Mouse (Mus musculus) c-Kit-positive CD71-positive TER-119-positive erythroid progenitor cells, embryonic 14.5 days (primary cell): Measurements from ENCODE around the gene Elp1.
A peak's percentile ranks its signal among the peaks of the same experiment; 100 is the strongest.

Experiments used
- DNase-seq: peaks from one replicate; pipeline ENCODE4 v3.0.0-alpha.2; 2013; ENCODE audit warnings: low spot score

The Elp1 gene

DNA sequence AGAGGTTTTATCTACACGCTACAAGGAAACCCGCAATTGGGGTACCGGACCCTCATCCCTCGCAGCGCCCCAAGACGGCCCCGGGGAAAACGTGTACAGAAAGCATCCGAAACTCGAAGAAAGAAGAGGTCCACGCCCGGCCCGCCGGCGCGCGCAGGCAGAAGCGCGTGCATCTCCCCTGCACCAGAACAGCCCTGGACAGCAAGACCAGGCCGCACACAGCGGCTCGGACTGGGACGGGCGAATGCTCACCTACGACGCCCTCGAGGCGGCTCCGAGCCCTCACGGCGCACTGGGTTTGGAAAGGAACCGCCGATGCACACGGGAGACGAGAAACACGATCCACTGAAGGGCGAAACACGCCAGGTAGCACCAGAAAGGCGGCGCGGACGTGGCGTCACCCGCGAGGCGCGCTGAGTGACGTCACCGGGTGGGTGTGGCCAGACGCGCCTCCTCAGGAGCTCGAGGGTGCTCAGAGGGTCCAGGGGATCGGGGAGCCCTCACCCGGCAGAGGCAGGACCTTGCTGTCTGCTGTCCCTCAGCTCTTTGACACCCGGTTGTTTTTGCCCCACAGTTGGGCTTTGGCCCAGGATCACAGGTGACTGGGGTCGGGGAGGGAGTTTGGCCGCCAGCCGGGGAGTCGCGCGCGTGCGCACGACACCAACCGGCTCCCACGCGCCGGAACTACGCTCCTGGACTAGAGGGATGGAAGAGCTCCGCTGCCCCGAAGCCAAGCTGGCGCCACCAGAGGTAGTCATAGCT, at the start of gene Elp1, which contains the start of gene Fam206a:
Gene Elp1 (minus strand): TSS at position 425 of the 762 bp plus-strand sequence.
Gene Fam206a (plus strand): TSS at position 439 of the 762 bp plus-strand sequence.
- peak; percentile 88 for DNase-seq

DNA sequence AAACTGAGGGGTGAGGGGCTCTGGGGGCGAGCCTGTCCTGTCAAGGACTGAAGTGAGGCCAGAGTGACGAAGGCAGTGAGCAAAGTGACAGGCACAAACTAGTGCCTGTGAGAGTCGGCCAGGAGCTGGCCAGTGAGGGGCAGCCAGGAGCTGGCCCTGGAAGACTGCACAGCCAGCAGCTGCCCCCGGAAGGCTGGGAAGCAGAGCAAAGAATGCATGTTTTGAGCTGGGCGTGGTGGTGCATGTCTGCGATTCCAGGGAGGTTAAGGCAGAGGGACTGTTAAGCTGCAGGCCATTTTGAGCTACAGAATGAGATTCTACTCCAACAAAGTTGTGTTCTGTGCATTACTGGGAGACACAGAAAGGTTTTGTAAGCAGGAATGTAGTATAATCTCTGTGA, 48.6 kb upstream of the Elp1 start:
- DNase-seq, result no peak

DNA sequence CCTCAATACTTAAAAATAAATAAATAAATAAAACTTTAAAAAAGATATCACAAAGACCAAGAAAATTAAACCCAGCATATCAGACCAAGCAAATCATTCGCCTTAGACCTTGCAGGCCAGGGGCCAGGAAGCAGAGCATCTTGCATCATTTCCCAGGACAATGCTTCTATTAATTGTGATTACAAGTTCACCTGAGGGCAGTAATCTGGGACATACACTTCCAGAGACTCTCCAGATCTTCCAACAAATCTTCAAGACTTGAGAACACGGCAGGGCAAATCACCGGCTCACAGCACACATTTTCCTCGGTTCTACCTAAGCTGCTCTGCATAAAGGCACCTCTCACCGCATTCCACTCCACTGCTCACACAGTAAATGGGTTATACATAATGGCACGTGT, 45.9 kb upstream of the Elp1 start:
- DNase-seq, result no peak

DNA sequence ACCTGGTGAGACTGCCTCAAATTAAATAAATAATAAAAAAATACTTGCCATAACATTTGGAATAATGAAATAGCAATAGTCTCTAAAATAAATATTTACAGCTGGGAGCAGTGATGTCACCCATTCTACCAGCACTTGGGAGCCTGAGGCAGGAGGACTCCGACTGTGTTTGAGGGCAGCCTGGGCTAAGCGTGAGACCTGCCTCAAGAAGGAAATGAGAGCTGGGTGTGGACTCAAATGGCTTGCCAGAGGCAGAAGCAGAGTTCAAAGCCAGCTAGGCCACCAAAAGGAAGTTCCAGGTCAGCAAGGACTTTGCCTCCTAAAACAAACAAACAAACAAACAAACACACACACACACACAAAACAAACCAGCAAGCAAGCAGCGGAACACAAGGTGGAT, 45.3 kb upstream of the Elp1 start:
- DNase-seq, result no peak

DNA sequence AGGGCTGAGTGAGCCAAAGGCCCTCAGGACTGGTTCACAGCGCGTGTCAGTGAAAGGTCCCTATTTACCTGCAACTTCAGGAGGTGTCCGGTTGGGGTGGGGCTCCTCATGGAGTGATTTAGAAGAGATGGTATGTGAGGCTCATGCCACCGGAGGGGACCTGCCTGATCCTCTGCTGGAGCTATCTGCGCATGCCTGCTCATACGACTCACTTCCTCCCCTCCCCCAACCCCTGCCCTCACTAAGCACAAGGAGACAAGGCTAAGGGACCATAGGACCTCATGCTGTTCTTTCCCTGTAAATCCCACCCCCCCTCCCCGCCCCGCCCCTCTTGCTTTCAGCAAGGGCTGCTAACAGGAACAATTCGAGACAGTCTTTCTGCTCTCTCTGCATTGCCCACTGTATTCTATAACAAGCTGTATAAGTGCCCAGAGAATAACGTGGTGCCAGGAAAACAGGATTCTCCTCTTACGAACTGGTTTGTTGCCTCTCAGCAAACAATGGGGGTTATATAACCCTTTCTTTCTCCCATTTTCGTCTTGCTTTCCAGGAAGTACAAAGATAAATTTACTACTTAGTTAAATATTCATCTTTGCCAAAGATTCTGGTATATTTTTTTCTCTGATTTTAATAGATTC, 43.9 kb upstream of the Elp1 start:
- DNase-seq, result no peak

DNA sequence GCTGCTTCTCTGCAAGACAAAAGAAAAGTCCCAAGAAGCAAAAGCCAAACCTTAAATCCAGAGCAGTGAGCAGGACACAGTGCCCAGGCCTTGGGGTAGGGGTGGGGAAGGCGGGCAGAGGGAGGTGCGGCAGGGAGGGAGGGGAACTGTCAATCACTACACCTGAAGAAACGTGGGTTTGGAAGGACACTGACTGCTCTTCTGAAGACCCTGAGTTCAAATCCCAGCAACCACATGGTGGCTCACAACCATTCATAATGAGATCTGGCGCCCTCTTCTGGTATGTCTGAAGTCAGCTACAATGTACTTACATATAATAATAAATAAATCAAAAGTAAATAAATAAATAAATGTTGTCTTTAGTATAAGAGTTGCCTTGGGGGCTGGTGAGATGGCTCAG, 42.8 kb upstream of the Elp1 start:
- no peak for DNase-seq

DNA sequence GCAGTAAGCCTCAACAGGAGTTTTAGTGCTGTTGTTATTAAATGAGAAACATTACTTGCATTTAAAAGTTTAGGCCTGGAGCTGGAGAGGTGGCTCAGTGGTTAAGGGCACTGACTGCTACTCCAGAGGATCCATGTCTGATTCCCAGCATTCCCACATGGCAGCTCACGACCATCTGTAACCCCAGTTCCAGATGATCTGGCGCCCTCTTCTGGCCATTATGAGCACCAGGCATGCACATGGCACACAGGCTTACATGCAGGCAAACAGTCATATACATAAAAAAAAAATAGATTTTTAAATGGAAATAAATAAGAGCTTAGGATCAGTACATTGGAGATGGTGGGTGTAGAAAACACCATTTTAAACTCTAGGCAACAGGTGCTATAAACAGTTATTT, 41.8 kb upstream of the Elp1 start:
- DNase-seq, result no peak

DNA sequence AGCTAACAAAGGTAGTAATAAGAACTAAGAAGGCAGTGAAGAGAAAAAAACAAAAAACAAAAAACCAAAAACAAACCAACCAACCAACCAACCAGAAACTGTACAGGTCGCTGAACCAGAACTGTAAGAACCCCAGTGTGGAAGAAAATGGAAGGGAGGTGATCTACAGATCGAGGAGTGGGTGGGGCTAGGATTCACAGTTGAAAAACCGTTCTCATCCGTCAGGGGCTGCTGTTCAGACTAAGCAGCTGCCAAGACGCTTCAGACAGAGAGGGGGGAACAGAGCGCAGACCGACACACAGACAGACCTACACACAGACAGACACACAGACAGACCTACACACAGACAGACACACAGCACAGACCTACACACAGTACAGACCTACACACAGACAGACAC, 40.4 kb upstream of the Elp1 start:
- DNase-seq, result no peak

DNA sequence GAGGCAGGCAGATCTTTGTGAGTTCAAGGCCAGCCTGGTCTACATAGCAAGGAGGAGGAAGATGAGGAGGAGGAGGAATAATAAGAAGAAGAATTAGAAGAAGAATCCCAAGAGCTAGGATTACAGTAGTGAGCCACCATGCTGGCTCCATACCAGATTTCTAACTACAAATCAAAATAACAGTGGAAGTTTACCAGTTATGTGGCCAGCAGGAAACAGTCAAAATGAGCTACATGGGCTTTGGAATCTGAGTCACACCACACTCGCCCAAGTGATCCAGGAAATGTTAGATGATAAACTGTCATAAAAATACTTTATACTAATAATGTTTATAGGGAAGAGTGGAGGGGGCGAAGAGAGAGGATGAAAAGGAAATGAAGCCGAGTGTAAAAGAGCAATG, 38.2 kb upstream of the Elp1 start:
- DNase-seq, result no peak

DNA sequence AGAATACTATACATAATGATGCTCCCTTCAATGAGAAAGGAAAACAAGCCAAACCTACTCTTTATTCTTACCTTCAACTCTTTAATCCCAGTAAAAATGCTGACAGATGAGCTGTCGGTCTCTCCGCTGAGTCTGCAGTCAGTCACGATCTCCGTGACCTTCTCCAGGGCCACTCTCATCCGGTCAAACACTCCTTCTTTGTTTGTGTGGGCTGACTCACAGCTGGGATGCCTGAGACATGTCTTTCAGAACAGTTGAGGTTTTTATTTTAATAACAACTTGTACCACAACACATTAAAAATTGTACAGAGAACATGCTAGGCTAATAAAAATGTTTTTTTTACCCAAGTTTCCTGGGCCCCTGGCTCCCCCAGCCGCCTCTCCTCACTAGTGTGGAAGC, 35.5 kb upstream of the Elp1 start:
- no peak for DNase-seq

DNA sequence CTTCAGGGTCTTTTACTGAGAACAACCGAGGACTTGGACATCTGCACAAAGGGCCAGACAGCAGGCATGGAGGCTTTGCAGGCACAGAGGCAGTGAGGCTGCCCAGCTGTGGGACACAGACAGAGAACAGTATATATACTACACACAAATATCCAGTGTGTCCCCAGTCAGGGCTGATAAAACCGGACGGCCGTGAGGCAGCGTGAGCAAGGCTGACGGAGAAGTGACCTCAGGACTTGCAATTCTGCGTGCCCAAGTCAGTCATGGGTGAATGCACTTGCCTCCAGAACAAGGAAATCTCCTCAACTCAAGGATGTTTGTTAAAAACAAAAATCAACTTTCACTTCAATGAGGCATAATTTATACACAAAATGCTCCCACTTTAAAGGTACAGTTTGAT, 29.9 kb upstream of the Elp1 start:
- DNase-seq, result no peak

DNA sequence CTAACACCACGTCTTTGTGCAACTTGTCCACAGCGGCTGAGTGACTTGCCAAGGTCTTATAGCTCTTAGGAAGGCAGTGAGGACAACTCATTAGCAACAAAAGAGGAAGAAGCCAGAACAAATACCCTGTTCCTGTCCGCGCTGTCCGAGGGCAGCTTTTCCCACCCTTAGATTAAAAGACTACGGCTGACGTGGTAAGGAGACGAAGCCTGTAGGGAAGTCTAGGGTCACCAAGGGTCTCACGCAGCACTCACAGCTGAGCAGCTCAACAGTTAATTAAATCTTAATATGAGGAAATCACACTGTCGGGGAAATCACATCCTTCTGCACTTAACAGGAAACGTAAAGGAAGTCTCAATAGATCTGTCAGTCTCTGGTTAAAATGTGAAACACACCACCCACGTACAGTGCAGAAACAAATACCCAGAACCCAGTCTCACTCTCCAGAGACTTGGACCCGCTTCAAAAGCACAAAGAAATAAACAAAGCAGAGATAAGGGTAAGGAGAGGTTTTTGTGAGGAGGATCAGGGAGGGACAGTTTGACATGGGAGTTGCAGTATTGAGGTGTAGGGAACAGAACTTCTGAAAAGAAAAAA, 29.0 kb upstream of the Elp1 start:
- no peak for DNase-seq

DNA sequence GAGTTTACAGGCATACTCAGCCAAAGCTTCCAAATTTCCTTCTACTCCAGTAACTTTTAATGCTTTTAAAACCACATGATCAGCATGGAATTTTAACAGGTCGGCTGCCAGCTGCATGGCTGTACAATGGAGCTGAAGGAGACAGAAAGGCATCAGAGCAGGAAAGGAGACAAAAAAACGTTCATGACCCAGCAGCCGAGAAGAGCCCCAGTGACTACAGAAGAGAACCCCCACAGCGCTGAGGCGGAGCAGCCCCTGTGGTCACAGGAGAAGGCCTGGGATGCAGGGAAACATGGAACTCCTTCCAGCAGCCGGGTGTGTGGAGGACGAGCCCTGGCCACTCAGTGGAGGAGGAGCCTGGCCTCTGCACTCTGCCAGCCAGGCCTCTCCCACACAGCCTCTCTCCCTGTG, 27.4 kb upstream of the Elp1 start:
- DNase-seq, result no peak

DNA sequence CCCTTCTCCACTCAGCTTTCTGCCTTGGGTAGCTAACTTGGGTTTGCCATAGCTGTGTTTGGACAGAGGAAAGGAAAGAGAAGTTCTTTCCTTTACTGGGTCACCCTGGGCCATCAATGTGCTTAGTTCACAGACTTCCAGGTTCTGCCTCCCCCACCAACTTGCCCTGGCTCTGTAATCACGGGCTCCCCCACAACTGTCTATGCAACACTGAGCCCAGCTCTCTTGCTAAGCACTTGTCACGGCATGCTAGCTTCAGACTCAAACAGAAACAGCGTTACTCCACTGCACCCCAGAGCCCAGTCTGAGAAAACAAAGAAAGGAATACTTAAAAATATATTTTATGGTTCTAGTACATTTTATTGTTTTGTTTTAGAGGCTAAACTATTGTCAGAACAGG, 26.8 kb upstream of the Elp1 start:
- no peak for DNase-seq

DNA sequence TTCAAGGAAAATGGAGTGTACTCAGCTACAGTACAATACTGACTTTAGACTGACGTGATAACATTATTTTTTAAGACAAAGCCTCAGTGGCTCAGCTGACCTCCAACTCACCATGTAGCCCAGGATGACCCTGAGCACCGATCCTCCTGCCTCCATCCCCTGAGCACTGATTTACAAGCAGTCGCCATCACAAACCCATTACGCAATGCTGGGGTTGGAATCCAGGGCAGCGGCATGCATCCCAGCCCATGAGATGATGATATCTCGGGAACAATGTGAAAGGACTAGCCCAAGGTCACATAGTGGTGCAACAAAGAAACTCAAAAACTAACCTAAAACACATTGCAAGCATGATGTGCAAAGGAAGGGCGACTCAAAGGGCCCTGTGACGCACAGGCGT, 22.1 kb upstream of the Elp1 start:
- DNase-seq, result no peak

DNA sequence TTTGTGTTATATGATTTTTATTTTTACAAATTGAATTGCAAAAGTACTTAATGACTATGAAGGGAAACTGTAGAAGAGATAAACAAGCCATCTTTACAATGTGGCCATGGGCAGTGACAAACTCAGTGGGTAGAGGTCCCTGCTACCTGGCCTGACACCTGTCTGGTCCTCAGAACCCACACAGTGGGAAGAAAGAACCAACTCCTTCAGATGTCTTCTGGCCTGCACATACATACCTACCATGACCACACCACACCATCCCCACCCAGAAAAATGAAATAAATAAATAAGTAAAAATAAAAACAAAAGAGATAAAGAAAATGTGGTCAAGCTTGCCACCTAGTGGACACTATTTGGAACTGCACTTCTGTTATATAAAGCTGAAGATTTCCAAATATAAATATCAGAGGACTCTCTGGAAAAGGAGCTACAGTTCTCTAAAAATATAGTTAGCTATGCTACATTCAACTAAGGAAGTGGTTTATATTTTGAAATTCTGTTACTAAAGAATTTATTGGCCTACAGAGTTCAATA, 18.0 kb upstream of the Elp1 start:
- peak; percentile 23 for DNase-seq

DNA sequence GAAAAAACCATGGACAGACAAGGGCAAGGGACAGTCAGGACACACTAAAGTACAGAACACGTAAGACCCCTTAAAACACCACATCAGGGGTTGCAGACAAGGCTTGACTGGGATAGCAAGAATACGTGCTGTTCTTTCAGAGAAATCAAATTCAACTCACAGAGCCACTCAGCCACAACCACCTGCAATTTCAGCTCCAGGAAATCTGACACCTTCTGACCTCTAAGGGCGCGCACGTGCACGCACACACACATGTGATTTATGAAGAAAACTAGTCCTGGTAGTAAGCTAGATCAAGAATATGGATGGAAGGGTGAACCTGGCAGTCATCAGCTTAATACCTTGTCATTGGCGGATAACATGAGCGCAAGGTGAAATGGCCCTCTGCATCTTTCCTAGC, 13.0 kb upstream of the Elp1 start:
- no peak for DNase-seq

DNA sequence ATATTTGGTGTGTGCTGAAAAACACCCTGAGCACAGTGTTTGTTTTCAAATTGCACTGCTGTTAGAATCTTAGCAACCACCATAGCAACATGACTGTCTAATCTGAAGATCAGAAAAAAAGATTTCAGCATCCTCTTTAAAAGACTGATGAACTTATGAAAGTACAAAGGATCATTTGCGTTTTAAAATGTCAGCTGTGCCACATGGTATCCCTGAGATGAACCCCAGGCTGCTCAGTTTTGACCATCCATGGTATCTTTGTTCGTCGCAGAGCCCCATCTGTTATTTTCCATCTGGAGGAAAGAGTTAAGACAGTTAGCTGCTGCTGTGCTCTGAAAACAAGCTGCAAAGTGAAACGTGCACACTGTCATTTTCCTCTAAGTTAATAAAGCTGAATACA, 10.0 kb upstream of the Elp1 start:
- no peak for DNase-seq

DNA sequence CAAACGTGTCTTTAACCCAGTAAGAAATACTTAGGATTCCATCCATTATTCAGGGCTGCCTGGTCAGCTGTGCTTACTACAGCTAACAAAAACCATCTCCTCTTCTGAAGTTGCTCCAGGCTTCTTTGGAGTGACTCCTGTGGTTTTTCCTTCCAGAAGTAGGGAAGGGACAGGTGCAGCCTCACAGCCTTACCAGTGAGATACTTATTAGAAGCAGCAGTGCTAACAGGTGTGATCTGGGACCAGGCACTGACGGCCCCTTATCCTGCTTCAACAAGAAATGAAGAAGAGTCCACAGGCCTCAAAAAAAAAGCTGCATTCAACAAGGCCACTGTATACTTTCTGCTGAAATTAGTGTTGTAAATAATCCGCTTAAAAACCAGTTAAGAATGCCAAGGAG, 9.5 kb upstream of the Elp1 start:
- no peak for DNase-seq

DNA sequence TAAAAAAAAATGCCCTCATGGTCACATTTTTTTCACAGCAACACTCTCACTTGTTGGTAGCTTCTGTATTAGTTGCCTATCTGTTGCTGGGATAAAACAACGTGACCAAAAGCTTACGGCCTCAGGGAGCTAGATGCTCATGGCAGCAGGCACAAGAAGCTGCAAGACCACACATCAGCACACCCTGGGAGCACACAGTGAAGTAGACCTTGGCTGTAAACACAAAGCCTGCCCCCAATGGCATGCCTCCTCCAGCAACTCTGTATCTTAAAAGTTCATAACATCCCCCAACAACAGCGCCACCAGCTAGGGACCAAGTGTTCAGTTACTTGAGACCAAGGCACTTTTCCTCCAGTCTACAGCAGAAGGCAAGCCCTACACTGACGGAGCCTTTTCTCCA, 6.9 kb upstream of the Elp1 start:
- no peak for DNase-seq

DNA sequence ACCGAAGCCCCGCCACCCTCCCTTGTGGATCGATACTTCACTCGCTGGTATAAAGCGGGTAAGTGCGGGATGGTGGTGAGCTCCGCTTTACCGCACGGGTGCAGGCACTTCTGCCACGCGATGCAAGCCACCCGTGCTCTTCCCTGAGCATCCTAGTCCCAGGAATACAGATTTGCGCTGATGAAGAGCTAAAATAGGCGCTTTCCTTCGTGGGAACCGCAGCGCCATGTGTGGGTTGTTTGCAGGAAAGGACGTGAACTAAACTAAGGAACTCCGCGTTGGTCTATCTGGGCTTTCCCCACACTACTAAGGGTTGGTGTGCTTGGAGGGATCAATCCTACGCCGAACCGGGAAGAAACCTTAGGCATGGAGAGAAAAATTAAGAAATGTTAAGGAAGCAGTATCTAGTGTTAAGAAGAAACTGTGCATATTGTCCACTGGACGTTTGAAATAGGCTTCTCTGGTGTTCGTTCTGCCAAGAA, 579 bp upstream of the Elp1 start:
- no peak for DNase-seq

DNA sequence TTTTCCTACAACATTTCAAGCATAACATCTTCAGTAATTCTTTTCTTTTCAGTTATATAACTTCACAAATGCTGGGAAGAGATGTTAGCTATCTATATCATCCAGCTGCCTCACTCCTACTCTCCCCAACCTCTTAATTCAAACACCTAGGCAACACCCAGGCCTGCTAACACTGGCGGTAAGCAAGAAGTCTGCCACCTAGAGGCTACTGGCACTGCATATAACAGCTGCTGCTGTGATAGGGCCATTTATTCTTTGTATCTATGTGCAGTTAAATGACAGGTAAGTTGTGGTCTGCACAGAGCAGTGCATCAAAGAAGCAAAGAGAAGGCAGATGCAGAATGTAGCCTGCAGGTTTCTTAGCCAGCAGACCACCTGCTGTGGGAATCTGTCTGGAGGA, 10.8 kb downstream of the Elp1 start:
- no peak for DNase-seq

DNA sequence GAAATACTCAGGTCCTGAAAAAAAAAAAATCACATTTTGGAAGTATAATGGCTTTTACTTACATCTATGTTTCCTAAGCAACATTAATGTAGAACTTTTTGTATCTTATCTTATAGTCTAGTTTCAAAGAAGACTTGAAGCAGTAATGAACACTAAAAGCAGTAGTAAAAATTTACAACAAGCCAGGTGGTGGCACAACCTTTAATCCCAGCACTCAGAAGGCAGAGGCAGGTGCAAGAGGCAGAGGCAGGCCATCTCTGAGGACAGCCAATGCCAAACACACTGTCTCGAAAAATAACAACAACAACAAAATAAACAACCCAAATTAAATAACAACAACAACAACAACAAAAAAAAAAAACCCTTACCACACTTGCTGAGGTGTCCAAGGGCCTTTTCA, 31.1 kb downstream of the Elp1 start:
- DNase-seq, result no peak
